Mouse (Mus musculus): ENCODE data around the gene Vps26a. TPM values are rescaled to one million over a fixed set of nuclear protein-coding genes. Genes with fewer than 3 reads are reported as not detected.
A peak's percentile ranks its signal among the peaks of the same experiment; 100 is the strongest.

Gene Vps26a
- 77.1 and 81.8 TPM in 2 replicates for polyA plus RNA-seq (2016; fragmentation: Nextera tagmentation; extraction: Ambion mirVana)

DNA sequence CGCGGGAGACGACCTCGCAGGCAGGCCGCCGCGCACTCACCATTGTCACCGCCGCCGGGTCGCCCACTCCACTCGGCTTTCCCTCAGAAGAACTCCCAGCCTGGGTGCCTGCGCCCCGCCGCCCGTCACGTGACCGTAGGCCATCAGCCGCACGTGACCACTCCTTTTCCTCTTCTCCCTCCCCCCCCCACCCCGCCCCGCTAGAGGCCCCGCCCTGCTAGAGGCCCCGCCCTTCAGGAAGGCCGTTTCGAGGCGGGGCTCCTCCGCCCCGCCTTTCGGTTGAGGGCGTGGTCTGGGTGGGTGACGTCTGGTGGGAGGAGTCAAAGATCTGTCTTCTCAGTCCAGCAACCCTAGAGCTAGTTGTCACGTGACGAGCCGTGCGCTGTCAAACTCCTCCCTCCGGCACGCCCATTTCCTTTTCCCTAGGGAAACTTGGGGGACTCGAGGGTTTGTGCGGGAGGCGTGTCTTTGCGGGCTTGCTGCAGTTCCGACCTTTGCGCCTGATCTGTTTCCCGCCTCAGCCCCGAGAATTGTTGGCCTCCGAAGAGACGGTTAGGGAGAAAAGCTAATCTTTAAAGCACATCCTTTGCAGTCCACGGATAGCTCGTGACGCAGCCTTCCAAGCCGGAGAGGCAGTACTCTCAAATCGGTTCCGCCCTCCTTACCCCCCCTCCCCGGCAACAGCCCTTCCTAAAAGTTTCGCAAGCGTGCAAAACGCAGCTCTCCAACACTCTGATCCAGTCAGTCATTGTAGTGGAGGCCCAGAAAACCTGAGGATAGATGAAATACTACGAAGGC is at the start of gene Vps26a:
Gene Vps26a, minus strand, starts transcription at position 188 of the 798 bp plus-strand sequence.
- peak within 1 kb of the TSS; percentile 67 for H3K4me2 ChIP-seq (replicated peaks)
- ATAC-seq (ENCODE audit: low FRiP score, low read depth) = peak; percentile 92
- H3K9ac ChIP-seq = peak within 1 kb of the TSS; percentile 81
- H3K27ac ChIP-seq = peak within 1 kb of the TSS; percentile 22
- H3K36me3 ChIP-seq = no peaks in the 10 kb centered on the region
- H3K4me3 ChIP-seq = peak within 1 kb of the TSS; percentile 68
- H3K27me3 ChIP-seq (replicated peaks) = no peaks in the 10 kb centered on the region
- no peaks in the 10 kb centered on the region for H3K9me3 ChIP-seq
- H3K4me1 ChIP-seq = peaks cover 3% of the 10 kb centered on the region; the same call in 1 of the 2 replicates
- WGBS = under 1% methylated on average over 59 of the region's 59 CpGs

DNA sequence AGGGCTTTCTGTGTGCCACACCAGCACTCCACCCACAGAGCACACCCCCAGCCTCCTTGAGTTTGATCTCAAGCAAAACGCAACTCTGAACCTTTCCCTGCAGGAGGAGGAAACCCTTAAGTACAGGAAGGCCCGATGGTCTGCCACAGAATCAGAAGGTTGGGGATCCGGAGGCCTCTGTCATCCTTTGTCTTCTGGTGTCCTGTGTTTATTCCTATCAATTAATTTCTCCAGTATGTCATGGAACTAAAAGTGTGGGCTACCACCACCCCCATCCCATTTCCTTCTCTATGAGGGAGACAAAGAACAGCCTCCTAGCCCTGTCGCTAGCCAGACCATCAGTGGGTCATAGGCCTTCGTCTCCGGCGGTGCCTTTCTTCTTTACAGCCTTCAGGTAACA is 47.9 kb upstream of the Vps26a start:
- ATAC-seq (ENCODE audit: low FRiP score, low read depth) = no peak
- WGBS = 89% methylated on average over 7 of the region's 7 CpGs
- no peak overlapping the region for H3K9ac ChIP-seq
- no peak overlapping the region for H3K27ac ChIP-seq
- no peaks in the 10 kb centered on the region for H3K36me3 ChIP-seq
- H3K4me3 ChIP-seq = no peak overlapping the region
- H3K4me2 ChIP-seq (replicated peaks) = no peak overlapping the region
- no peaks in the 10 kb centered on the region for H3K4me1 ChIP-seq
- no peaks in the 10 kb centered on the region for H3K9me3 ChIP-seq
- no peaks in the 10 kb centered on the region for H3K27me3 ChIP-seq (replicated peaks)

DNA sequence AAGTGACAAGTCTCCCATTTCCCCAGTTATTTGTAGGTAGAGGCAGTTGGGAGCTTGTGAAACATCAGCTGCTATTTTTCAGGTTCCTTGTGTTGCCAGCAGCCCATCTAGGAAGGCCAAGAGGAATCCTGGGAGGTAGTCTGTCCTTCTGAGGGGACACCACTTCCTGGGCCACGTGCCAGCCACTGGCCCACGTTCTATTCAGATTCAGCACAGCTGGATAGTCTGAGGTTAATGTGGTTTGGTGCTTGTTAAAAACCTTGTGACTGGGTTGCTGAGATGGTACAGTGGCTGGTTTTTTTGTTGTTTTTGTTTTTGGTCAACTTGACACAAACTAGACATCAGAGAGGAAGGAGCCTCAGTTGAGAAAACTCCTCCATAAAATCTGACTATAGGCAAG is 46.2 kb upstream of the Vps26a start:
- no peak overlapping the region for H3K27ac ChIP-seq
- WGBS = 62% methylated on average over 2 of the region's 2 CpGs
- no peak overlapping the region for H3K4me2 ChIP-seq (replicated peaks)
- no peaks in the 10 kb centered on the region for H3K27me3 ChIP-seq (replicated peaks)
- no peaks in the 10 kb centered on the region for H3K4me1 ChIP-seq
- no peak overlapping the region for H3K4me3 ChIP-seq
- no peak overlapping the region for H3K9ac ChIP-seq
- no peak for ATAC-seq (ENCODE audit: low FRiP score, low read depth)
- H3K9me3 ChIP-seq = no peaks in the 10 kb centered on the region
- no peaks in the 10 kb centered on the region for H3K36me3 ChIP-seq

DNA sequence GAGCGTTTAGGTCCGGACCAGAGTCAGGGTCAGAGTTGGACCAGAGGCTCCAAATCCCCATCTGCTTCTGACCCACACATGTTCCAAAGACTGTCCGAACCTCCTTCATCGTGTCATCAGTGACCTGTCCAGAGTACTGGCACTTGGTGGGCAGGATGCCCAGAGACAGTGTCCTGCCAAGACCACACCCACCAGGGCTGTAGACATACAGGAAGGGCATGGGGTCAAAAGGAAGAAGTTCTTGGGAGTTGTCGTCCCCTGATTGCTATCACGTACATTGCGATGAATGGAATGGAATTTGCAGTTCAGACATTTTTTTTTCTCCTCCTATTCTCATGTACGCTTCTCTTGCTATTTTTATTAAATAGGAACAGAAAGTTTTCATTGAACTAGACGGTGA is 43.6 kb upstream of the Vps26a start:
- ATAC-seq (ENCODE audit: low FRiP score, low read depth) = no peak
- no peak overlapping the region for H3K4me2 ChIP-seq (replicated peaks)
- no peaks in the 10 kb centered on the region for H3K4me1 ChIP-seq
- H3K27ac ChIP-seq = no peak overlapping the region
- no peak overlapping the region for H3K9ac ChIP-seq
- H3K9me3 ChIP-seq = no peaks in the 10 kb centered on the region
- no peaks in the 10 kb centered on the region for H3K36me3 ChIP-seq
- H3K4me3 ChIP-seq = no peak overlapping the region
- WGBS = 90% methylated on average over 9 of the region's 9 CpGs
- H3K27me3 ChIP-seq (replicated peaks) = no peaks in the 10 kb centered on the region

DNA sequence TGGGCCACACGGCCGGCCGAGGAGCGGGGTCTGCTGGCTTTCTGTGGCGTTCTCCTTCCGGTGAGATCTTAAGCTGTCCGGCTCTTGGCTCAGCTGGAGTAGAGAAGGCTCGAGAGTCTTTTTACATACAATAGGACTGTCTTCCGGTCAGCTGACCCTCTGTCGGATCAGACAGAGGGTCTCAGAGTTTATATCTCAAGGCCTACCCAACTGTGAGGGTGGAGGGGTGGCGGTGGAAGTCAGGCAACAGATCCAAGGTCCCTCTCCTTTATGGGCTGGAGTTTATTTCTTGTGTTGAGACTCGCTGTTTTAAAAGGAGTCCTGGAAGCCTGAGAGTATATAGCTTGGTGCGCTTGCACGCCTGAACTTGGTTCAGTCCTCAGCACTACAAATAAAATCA is 40.7 kb upstream of the Vps26a start, which contains the start of gene Srgn:
Gene Srgn, minus strand, starts transcription at position 101 of the 400 bp plus-strand sequence.
- no peaks in the 10 kb centered on the region for H3K27me3 ChIP-seq (replicated peaks)
- WGBS = 84% methylated on average over 14 of the region's 14 CpGs
- no peaks in the 10 kb centered on the region for H3K4me1 ChIP-seq
- H3K9ac ChIP-seq = no peak within 1 kb of the TSS
- ATAC-seq (ENCODE audit: low FRiP score, low read depth) = no peak
- no peaks in the 10 kb centered on the region for H3K36me3 ChIP-seq
- H3K4me3 ChIP-seq = no peak within 1 kb of the TSS
- H3K4me2 ChIP-seq (replicated peaks) = no peak within 1 kb of the TSS
- H3K9me3 ChIP-seq = no peaks in the 10 kb centered on the region
- no peak within 1 kb of the TSS for H3K27ac ChIP-seq

DNA sequence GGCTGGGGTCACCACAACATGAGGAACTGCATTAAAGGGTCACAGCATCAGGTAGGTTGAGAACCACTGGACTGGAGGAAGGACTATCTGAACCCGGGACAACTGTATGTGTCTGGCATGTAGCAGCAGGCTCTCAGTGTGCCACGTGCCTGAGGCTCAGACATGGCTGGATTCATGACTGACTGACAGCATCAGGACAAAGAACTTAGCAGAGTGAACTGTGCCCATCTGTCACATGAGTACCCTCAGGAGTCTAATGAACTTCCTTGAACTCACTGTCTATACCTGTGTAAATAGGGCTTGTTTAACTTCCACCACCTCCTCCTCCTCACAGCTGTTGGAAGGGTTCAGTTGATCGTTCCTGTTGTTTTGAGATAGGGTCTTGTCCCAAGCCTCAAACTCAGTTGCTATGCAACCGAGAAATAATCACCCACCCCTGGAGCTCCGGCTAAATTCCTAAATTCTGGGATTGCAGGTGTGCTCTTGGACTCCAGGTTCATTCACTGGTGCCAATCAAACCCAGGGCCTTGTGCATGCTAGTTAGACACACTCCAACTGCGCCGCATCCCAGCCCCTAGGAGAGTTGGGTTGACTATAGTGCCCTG is 35.8 kb upstream of the Vps26a start:
- no peak for ATAC-seq (ENCODE audit: low FRiP score, low read depth)
- no peak overlapping the region for H3K27ac ChIP-seq
- no peaks in the 10 kb centered on the region for H3K4me1 ChIP-seq
- H3K4me2 ChIP-seq (replicated peaks) = no peak overlapping the region
- WGBS = 75% methylated on average over 7 of the region's 7 CpGs
- H3K9ac ChIP-seq = no peak overlapping the region
- H3K4me3 ChIP-seq = no peak overlapping the region
- no peaks in the 10 kb centered on the region for H3K27me3 ChIP-seq (replicated peaks)
- no peaks in the 10 kb centered on the region for H3K9me3 ChIP-seq
- H3K36me3 ChIP-seq = no peaks in the 10 kb centered on the region

DNA sequence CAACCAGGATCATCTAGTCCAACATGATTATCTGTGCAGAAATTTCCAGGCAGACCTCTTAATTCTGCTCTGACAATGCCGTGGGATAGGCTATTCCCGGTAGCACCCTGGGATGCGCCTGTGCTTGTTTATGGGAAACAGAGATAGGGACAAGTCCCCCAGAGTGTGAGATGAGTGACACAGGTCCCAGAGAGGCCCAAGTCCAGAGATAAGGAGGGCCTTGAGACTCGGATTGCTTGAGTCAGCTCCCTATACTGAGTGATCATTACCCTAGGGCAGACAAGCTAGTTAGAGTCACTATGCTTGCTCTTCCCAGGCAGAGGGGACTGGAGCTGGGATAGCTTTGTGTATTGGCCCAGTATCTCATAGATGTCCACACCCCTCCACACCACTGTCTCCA is 35.2 kb upstream of the Vps26a start:
- Histone ChIP-seq H3K4me2 (replicated peaks) (no peak overlapping the region), H3K9me3 (no peaks in the 10 kb centered on the region), H3K4me3 (no peak overlapping the region), H3K27me3 (replicated peaks) (no peaks in the 10 kb centered on the region), H3K36me3 (no peaks in the 10 kb centered on the region), H3K4me1 (no peaks in the 10 kb centered on the region), H3K9ac (no peak overlapping the region), H3K27ac (no peak overlapping the region)
- ATAC-seq (ENCODE audit: low FRiP score, low read depth) = no peak
- 77% methylated on average over 4 of the region's 4 CpGs for WGBS

DNA sequence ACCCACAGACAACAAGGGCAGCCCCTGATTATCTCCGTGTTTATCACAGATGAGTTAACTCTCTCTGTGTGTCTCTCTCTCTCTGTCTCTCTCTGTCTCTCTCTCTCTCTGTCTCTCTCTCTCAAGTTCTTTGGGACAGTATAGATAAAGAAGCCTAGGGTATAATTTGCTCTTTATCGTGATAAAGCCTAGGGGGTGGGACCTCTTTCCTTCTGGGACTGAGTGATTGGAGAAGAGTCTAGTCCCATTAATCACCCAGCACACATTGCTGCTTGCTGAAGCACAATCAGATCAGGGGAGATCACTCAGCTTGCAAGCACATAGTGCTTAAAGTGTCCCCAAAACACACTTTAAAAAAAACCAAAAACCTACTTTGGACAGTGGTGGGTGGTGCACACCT is 34.3 kb upstream of the Vps26a start:
- WGBS = 73% methylated on average over 2 of the region's 2 CpGs
- Histone ChIP-seq H3K9ac (no peak overlapping the region), H3K36me3 (no peaks in the 10 kb centered on the region), H3K9me3 (no peaks in the 10 kb centered on the region), H3K4me2 (replicated peaks) (no peak overlapping the region), H3K27ac (no peak overlapping the region), H3K4me1 (no peaks in the 10 kb centered on the region), H3K4me3 (no peak overlapping the region), H3K27me3 (replicated peaks) (no peaks in the 10 kb centered on the region)
- no peak for ATAC-seq (ENCODE audit: low FRiP score, low read depth)

DNA sequence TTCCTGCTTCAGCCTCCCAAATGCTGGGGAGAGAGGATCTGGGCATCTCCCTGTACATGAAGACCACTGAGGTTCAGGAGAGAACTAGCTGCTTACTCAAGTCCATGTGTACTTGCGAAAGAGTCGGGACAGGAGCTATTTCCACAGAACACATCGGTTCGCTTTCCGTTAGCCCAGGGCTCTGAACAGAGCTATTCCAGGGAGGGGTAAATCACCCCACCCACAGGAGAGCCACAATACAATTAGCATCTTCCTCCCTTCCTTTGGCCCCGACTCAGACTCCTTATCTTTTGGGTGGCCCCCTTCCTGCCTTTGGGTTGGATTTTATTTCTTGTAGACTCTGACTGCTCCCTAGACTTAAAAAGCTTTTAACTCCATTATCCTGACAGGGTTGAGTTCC is 30.9 kb upstream of the Vps26a start:
- WGBS = 93% methylated on average over 6 of the region's 6 CpGs
- Histone ChIP-seq H3K4me2 (replicated peaks) (no peak overlapping the region), H3K27ac (no peak overlapping the region), H3K9ac (no peak overlapping the region), H3K36me3 (no peaks in the 10 kb centered on the region), H3K9me3 (no peaks in the 10 kb centered on the region), H3K4me3 (no peak overlapping the region), H3K4me1 (no peaks in the 10 kb centered on the region), H3K27me3 (replicated peaks) (no peaks in the 10 kb centered on the region)
- no peak for ATAC-seq (ENCODE audit: low FRiP score, low read depth)

DNA sequence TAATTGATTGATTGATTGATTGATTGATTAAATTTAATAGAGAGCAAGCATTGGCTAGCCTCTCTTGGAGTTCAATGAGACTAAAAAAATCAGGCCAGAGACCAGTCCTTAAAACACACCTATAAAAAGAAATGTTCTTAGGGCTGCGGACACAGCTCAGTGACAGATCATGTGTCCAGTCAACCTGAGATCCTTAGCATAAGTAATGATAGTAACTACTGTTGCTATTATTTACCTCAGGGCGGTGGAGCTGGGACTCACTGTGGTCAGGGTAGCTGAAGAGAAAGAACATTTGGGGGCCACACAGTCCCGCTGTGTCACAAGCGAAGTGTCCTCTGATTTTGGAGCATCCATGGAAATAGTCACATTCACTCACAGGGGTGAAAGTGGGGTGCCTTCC is 26.2 kb upstream of the Vps26a start:
- no peak for ATAC-seq (ENCODE audit: low FRiP score, low read depth)
- H3K9me3 ChIP-seq = no peaks in the 10 kb centered on the region
- H3K36me3 ChIP-seq = no peaks in the 10 kb centered on the region
- no peaks in the 10 kb centered on the region; the same call in 1 of the 2 replicates for H3K27me3 ChIP-seq (replicated peaks)
- no peak overlapping the region for H3K4me3 ChIP-seq
- H3K27ac ChIP-seq = no peak overlapping the region
- 91% methylated on average over 4 of the region's 4 CpGs for WGBS
- no peak overlapping the region for H3K9ac ChIP-seq
- no peak overlapping the region for H3K4me2 ChIP-seq (replicated peaks)
- H3K4me1 ChIP-seq = no peaks in the 10 kb centered on the region

DNA sequence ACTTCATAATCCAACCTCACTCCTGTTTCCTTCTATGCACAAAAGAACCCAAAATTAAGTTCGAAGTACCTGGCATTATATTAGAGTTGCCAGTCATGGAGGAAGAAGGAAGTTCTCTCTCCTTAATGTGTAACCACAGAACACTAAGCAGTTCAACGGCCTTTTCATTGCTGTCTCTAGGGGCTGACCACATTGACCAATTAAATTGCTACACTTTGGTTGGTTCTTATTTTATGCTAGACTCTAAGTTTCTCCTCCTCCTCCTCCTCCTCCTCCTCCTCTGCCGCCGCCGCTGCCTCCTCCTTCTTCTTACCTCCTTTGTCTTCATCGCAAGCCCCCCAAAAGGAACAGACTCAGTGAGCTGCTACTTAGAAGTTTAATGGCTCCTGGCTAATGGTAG is 24.9 kb upstream of the Vps26a start:
- Histone ChIP-seq H3K4me3 (no peak overlapping the region), H3K9ac (no peak overlapping the region), H3K9me3 (no peaks in the 10 kb centered on the region), H3K4me1 (no peaks in the 10 kb centered on the region), H3K4me2 (replicated peaks) (no peak overlapping the region), H3K27me3 (replicated peaks) (no peaks in the 10 kb centered on the region; the same call in 1 of the 2 replicates), H3K27ac (no peak overlapping the region), H3K36me3 (no peaks in the 10 kb centered on the region)
- WGBS = 77% methylated on average over 6 of the region's 6 CpGs
- ATAC-seq (ENCODE audit: low FRiP score, low read depth) = no peak

DNA sequence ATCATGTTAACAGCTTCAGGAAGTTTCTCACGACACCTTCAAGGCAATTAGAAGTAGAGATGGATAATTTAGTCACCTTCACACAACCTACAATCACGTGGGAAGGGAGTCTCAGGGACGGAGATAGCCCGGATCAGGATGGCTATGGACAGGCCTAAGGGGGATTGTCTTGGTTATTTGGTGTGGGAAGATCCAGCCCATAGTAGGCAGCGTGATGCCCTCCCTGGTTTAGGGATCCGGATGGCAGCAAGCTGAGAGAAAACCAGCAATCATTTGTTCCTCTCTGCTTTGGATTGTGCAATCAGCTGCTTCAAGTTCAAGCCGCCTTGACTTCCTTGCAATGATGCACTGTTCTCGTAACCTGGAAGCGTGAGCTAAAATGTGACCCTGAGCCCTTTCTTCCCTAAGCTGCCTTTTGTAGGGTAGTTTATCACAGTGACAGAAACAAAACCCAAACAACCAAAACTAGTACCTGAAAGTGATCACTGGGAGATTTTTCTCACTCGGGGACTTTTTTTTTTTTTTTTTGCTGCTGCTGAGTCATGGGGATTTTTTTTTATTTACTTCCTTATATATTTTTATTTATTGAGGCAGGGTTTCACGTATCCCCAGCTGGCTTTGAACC is 22.5 kb upstream of the Vps26a start:
- no peak overlapping the region for H3K4me2 ChIP-seq (replicated peaks)
- H3K27me3 ChIP-seq (replicated peaks) = no peaks in the 10 kb centered on the region; the same call in 1 of the 2 replicates
- H3K9me3 ChIP-seq = no peaks in the 10 kb centered on the region
- no peaks in the 10 kb centered on the region for H3K36me3 ChIP-seq
- ATAC-seq (ENCODE audit: low FRiP score, low read depth) = no peak
- 70% methylated on average over 11 of the region's 11 CpGs for WGBS
- H3K9ac ChIP-seq = no peak overlapping the region
- H3K4me1 ChIP-seq = no peaks in the 10 kb centered on the region
- H3K4me3 ChIP-seq = no peak overlapping the region
- no peak overlapping the region for H3K27ac ChIP-seq
